Mouse (Mus musculus) large intestine, adult 2 months (tissue): Measurements from ENCODE around the gene Map2k5. TPM values are rescaled to one million over a fixed set of nuclear protein-coding genes. Genes with fewer than 3 reads are reported as not detected.

ENCODE experiments used
- DNase-seq: peaks from one replicate; pipeline ENCODE4 v3.0.0-alpha.2; 2012; ENCODE audit warnings: low read depth, low spot score
- WGBS: fragments of 180-500 bp; shearing (Covaris S2); methylation state at CpG from one replicate; pipeline ENCODE4 v1.1.7; 2018; 5-methylcytosine and 5-hydroxymethylcytosine counted together
- polyA plus RNA-seq: library from polyadenylated mRNA; depleted of rRNA; stranded (reverse); fragments of >200 nt; gene quantifications from 2 replicates; pipeline ENCODE4 v1.2.3, GENCODE M21; 2012

Gene Map2k5
- polyA plus RNA-seq, 1 experiment, result 13.3 TPM

DNA sequence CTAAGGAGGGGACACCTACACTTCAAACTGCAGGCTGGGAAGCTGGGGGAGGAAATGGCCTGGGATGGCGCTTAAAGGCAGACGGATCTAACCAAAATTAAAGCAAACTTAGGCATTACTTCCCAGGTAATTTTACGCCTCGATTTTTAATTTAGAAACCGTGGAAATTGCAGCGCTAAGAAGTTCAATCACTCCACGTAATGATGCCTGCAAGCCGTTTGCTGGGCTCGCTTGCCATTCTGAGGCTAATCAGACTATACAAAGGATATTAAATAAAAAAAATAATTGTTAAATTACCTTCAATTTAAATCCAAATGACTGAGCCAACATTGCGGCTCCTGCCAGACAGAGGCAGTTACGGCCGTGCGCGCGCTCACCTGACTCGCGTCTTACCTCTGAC lies 238.0 kb downstream of the Map2k5 start:
- no peak for DNase-seq
- WGBS, result 11% methylated on average over 17 of the region's 17 CpGs

GRCm38 (mm10) chr9:63138481-63138967 lies 239.2 kb downstream of the Map2k5 start:
- DNase-seq, result no peak
- 3% methylated on average over 31 of the region's 31 CpGs for WGBS

GRCm38 (mm10) chr9:63137615-63137915 lies 240.1 kb downstream of the Map2k5 start:
- 11% methylated on average over 6 of the region's 6 CpGs for WGBS
- DNase-seq, result no peak

- DNase-seq, result no peak
- 16% methylated on average over 19 of the region's 19 CpGs for WGBS
Observed at GRCm38 (mm10) chr9:63136756-63137614, 240.7 kb downstream of the Map2k5 start.

GRCm38 (mm10) chr9:63136241-63136640 lies 241.5 kb downstream of the Map2k5 start:
- 13% methylated on average over 8 of the region's 8 CpGs for WGBS
- DNase-seq, result no peak

GRCm38 (mm10) chr9:63135801-63136200 lies 241.9 kb downstream of the Map2k5 start:
- WGBS, result under 1% methylated on average over 16 of the region's 16 CpGs
- no peak for DNase-seq

DNA sequence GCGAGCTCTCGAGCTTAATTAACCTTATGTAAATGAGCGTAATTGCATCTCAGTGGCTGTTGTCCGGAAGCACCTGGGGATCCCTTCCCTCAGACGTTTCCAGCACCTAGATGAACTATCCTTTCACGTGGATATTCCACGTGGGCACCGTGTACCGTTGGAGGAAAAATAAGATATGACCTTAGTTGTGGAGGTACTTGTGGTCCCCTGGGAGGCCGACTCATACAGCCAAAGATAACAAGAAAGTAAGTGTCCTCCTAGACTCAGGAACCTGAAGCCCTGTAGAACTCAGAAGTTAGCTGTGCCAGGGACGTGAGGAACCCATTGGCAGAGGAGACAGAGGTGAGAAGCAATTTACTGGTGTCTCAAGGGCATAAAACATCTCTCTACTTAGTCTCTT lies 242.3 kb downstream of the Map2k5 start:
- no peak for DNase-seq
- WGBS, result 7% methylated on average over 11 of the region's 11 CpGs

GRCm38 (mm10) chr9:63133659-63134058 lies 244.0 kb downstream of the Map2k5 start:
- 8% methylated on average over 6 of the region's 6 CpGs for whole genome bisulfite sequencing

GRCm38 (mm10) chr9:63132673-63133601 lies 244.8 kb downstream of the Map2k5 start:
- peak; percentile 75 for DNase-seq

More at GRCm38 (mm10) chr9:63133659-63134058, 244.0 kb downstream of the Map2k5 start:
- no peak for DNase-seq

DNA sequence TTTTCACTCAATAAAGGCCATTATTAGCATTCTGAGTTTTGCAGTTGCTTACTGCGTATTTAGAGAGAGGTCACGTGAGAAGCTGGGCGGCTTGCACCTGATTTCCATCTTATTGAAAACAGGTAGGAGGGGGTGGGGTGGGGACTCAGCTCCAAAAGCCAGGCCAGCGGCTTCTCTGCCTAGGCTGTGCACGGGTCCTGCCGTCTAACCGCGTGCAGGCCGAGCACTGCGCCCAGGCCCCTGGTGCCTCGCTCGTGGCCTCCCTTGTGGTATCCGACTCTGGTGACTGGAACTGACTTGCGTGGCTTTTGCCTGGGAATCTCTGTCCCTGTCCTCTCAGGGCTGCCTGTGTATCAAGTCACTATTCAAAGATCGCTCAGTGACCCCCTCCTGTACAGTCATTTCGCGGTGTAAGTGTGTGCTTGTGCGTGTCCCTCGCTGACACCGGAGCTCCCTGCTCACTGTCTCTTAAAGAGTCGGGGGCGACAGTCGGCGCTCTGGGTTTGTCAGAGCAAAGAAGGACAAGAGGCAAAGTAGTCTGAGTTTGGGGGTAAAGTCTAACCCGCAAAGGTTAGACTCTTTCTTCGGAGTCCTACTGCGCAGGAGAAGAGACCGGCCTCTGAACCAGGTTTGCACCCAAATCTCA lies 245.6 kb downstream of the Map2k5 start:
- 8% methylated on average over 28 of the region's 28 CpGs for WGBS
- DNase-seq, result peak; percentile 16

More at GRCm38 (mm10) chr9:63132673-63133601, 244.8 kb downstream of the Map2k5 start:
- WGBS, result under 1% methylated on average over 48 of the region's 48 CpGs

DNA sequence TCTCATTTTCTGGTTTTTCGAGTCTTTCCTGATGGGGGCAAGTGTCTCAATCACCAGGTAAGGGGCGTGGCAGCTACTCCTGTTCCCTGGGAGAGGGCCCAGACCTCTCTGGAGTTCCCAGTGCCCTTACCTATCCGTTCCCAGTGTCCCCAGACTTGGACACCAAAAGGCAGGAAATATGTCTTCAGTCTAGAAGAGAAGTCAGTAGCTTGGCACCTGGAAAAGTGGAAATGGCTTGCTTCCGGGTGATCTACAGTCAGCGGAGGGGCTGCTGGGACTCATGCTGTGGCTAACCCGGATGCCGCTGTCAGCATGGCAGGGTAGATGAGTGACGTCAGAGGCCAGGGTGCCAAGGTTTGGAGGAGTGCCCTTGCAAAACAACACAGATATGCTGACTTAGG lies 248.1 kb downstream of the Map2k5 start:
- DNase-seq, result no peak
- 74% methylated on average over 8 of the region's 8 CpGs for WGBS

DNA sequence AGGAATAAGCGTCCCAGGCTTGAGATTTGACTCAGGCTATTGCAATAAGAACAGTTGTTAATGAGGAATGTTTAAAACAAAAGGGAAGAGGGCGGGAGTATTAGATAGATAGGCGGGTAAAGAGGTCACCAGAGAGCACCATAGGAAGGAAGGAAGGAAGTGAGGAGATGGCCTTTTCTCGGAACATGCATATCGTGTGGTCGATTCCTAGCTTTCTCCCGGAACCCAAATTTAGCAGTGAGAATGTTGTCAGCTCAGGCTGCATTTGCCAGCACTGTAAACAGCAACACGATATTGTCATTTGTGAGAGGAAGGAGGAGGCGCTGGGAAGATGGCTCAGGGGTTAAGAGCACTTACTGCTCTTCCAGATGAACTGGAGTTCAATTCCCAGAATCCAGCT lies 253.2 kb downstream of the Map2k5 start:
- DNase-seq, result no peak
- WGBS, result 37% methylated on average over 9 of the region's 9 CpGs

DNA sequence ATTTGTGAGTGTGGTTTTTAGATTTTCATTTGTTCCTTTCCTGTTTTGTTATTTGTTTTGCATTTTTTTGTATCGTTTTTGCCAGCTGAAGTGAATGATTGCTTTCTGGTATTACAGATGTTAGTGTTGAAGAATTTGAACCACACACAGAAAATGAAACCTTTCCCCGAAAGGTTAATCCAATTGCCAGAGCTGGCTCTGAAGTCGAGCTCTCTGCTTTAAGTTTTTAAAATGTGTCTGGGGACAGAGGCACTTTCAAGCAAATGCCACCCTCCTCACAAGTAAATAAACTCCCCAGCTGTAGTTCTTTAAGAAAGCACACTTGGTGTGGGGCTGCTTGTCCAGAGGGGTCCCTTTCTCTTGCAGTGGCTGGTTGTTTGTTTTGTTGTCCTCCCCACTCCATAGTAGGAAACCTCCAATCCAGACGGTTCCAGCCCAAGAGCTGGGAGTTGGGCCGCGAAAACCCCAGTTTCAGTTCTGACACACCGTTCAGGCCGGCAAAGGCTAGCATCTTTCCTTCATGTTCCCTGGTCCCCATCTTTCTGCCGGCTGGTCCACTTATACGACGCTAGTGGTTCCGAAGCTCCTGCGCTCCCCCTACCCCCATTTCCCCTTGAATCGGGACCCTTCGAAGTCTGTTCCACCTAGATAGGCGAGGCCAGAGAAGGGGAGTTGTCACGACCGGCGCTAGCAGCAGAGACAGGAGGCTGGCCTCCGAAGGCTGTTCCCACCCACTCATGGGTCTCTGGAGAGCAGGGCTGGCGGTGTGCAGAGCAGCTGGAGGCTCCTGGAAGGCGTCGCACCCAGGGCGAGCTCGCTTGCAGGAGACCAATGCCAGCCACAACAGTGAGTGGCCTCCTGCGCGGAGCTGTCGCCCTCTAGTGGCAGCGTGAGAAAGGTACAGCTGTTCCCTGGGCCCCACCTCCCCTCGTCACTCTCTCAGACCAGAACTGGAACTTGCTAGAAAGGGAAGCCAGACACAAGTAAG lies 254.0 kb downstream of the Map2k5 start:
- DNase-seq, result peak; percentile 66
- 6% methylated on average over 30 of the region's 30 CpGs for WGBS

DNA sequence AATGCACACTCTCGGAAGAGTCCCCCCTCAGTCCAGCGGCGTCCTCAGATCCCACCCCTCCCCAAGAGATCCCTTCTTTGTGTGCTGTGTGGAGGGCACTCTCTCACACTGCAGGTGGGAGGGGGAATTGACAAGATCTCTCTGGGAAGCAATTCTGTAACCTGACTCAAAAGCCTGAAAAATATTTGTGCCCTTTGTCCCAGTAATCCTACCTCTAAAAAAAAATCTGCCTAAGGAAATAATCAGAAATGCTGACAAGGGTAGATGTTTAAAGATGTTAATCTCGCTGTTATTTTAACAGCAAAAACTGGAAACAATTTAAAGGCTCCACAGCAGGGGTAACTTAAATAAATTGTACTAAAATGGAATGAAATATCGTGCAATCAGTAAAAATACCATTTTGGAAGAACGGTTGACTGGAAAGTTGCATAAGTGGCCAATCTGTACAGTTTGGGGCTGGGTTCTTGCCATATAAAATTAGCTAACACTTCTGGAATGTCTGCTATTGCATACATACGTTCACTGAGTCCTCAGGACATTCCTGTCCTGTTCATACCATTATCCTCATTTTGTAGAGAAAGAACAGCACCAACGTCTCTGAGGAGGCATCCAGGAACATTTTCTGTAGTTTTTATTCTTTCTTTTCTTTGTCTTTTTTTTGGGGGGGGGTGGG lies 255.4 kb downstream of the Map2k5 start:
- DNase-seq, result no peak
- 82% methylated on average over 8 of the region's 8 CpGs for whole genome bisulfite sequencing

DNA sequence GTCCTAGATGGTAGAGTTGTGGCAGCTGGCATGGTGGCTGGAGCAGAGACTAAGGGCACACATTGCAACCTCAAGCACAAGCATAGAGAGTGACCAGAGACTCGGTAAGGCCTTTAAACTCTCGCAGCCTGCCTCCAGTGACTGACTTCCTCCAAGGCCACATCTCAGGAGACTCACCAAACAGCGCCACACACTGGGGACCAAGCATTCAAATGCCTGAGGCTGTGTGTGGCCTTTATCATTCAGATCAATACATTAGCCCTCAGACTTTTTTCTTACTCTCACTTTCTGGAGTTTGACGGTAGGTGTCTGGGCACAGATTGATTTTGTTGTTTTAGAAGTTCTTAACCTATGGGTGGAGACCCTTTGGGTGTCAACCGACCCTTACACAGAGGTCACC lies 259.3 kb downstream of the Map2k5 start:
- no peak for DNase-seq
- WGBS, result 83% methylated on average over 5 of the region's 5 CpGs
